Mouse (Mus musculus): Measurements from ENCODE around the gene Arhgef40. TPM values are rescaled to one million over a fixed set of nuclear protein-coding genes. Genes with fewer than 3 reads are reported as not detected.

The Arhgef40 gene
- polyA plus RNA-seq, 1 experiment from 2014 or later, result 116 TPM

DNA sequence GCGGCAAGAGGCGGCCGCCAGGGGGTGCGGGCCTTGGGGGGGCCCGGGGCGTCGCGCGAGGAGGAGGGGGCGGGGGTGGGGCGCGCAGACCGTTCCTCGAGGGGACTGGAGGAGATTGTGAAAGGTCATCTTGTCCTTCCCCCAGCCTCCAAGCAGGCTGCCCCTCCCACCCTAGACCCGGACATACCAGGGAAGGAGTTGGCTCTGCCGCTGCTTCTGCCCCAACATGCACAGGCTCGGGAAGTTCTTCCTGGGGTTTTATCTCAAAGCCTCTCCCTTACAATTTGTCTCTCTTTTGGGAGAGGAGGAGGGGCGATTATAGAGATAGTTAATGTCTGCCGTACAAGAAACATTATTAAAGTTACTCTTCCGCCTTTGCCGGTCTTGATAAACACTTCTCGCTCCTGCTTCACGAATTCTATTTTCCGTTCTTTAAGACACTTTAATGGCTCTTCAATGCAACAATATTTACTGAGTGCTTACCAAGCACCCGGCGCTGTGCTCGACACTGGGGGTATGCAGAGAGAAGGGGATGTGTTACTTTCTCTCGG lies 30.3 kb downstream of the Arhgef40 start:
- H3K4me1 ChIP-seq, result peaks cover 73% of the 10 kb centered on the region
- peak; percentile 27 for ATAC-seq (ENCODE audit: low FRiP score)
- H3K27ac ChIP-seq, result peak overlapping the region; percentile 99
- no peaks in the 10 kb centered on the region for H3K27me3 ChIP-seq
- H3K36me3 ChIP-seq (replicated peaks), result no peaks in the 10 kb centered on the region
- H3K9me3 ChIP-seq, result no peaks in the 10 kb centered on the region
- H3K4me2 ChIP-seq, result peak overlapping the region; percentile 83
- peak overlapping the region; percentile 76 for H3K4me3 ChIP-seq (replicated peaks)
- peak overlapping the region; percentile 98 for H3K9ac ChIP-seq
- WGBS, result 1% methylated on average over 21 of the region's 28 CpGs

- H3K27ac ChIP-seq, result peak within 1 kb of the TSS; percentile 99
- H3K4me1 ChIP-seq, result peaks cover 70% of the 10 kb centered on the region
- H3K36me3 ChIP-seq (replicated peaks), result no peaks in the 10 kb centered on the region
- no peaks in the 10 kb centered on the region for H3K9me3 ChIP-seq
- peak within 1 kb of the TSS; percentile 76 for H3K4me3 ChIP-seq (replicated peaks)
- no peaks in the 10 kb centered on the region for H3K27me3 ChIP-seq
- H3K9ac ChIP-seq, result peak within 1 kb of the TSS; percentile 98
- 35% methylated on average over 6 of the region's 6 CpGs for WGBS
- H3K4me2 ChIP-seq, result peak within 1 kb of the TSS; percentile 83
- ATAC-seq (ENCODE audit: low FRiP score), result no peak
Observed at GRCm38 (mm10) chr14:52015445-52016100, 31.1 kb downstream of the Arhgef40 start, which contains the start of gene Tmem253. Gene Tmem253 (plus strand): TSS chr14:52015658.

DNA sequence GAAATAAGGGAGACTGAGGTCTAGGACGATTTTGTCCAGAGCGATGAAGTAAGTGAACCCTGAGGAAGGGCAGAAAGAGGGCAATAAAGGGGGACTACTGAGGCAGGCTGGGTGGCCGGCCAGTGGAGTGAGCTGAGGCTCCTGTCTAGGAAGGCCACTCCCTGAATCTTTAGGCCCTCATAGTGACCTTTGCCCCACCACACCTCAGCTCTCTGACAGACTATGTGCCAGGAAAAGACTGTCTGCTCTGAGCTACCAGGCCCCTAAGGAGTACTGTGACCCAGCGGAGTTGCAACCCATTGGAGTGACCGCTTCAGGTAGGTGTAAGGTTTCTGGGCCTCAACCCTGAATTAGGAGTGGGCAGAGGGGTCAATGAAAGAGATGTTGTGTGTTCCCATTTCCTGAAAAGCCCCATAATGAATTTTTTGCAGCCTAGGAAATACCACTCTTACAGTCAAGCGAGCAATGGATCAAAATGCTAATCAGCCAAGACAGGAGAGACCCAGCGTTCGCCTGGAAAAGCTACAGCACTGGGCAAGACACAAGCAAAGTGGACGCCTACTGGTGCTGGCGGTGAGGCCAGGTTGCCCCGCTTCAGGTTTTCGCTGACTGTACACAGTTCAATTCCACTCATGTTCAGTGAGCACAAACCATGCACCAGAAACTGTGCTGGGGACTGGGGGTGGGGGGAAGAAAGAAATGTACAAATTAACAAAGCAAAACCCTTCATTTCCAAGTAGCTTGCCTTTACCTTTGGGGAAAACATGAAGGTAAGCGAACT lies 32.3 kb downstream of the Arhgef40 start:
- Histone ChIP-seq H3K36me3 (replicated peaks) (no peaks in the 10 kb centered on the region), H3K4me2 (no peak overlapping the region), H3K9me3 (no peaks in the 10 kb centered on the region), H3K27me3 (no peaks in the 10 kb centered on the region), H3K9ac (0 out of 2 replicates have a peak overlapping the region, but pooled peaks have one; percentile 8), H3K4me1 (peaks cover 69% of the 10 kb centered on the region), H3K27ac (0 out of 2 replicates have a peak overlapping the region, but pooled peaks have one; percentile 2), H3K4me3 (replicated peaks) (no peak overlapping the region)
- 67% methylated on average over 13 of the region's 13 CpGs for WGBS
- ATAC-seq (ENCODE audit: low FRiP score), result no peak

- no peak overlapping the region for H3K9ac ChIP-seq
- H3K4me1 ChIP-seq, result peaks cover 66% of the 10 kb centered on the region
- no peak overlapping the region for H3K4me2 ChIP-seq
- no peaks in the 10 kb centered on the region for H3K36me3 ChIP-seq (replicated peaks)
- no peak for ATAC-seq (ENCODE audit: low FRiP score)
- no peaks in the 10 kb centered on the region for H3K27me3 ChIP-seq
- H3K27ac ChIP-seq, result no peak overlapping the region
- H3K9me3 ChIP-seq, result no peaks in the 10 kb centered on the region
- WGBS, result 82% methylated on average over 4 of the region's 4 CpGs
- H3K4me3 ChIP-seq (replicated peaks), result no peak overlapping the region
Observed at GRCm38 (mm10) chr14:52017662-52018061, 33.1 kb downstream of the Arhgef40 start.

DNA sequence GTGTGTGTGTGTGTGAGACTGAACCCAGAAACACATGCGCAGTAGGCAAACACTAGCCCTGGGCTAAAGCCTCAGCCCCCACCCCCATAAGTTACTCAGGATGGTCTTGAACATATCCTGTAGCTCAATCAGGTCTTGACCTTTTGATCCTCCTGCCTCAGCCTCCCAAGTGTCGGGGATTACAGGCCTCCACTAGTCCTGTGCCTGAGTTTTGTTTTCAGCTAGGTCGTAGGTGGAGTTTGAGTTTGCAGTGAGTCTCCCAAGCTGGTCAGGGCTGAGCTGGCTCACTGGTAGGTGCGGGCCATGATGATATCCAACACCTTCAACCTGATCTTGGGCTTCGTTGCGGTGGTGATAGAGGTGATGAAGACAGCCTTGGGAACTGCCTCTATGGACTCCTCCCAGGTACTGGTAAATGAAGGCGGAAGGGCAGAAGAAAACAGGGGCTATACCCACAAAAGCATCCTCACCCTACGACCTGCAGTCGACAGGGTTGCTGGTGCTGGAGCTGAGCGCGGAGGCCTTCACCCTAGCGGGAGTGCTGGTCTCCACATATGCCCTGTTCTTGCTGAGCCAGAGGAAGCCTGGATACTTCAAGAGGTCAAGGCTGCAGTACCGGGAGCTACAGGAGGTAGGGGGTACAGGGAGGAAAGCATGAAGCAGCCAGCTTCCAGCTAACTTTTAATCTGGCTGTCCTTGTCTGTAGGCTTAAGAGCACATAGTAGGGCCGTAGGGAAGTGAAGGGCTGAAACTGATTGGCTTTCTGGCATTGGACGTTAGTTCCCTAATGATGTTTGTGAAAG lies 33.9 kb downstream of the Arhgef40 start:
- Histone ChIP-seq H3K4me1 (peaks cover 67% of the 10 kb centered on the region), H3K36me3 (replicated peaks) (no peaks in the 10 kb centered on the region), H3K27me3 (no peaks in the 10 kb centered on the region), H3K9ac (peak overlapping the region; percentile 88), H3K4me3 (replicated peaks) (peak overlapping the region; percentile 58), H3K27ac (peak overlapping the region; percentile 99), H3K9me3 (no peaks in the 10 kb centered on the region), H3K4me2 (peak overlapping the region; percentile 72)
- ATAC-seq (ENCODE audit: low FRiP score), result no peak
- WGBS, result 84% methylated on average over 14 of the region's 15 CpGs

- Histone ChIP-seq H3K36me3 (replicated peaks) (no peaks in the 10 kb centered on the region), H3K4me3 (replicated peaks) (peak overlapping the region; percentile 58), H3K27me3 (no peaks in the 10 kb centered on the region), H3K4me2 (peak overlapping the region; percentile 72), H3K4me1 (peaks cover 70% of the 10 kb centered on the region), H3K27ac (peak overlapping the region; percentile 99), H3K9ac (peak overlapping the region; percentile 88), H3K9me3 (no peaks in the 10 kb centered on the region)
- 38% methylated on average over 12 of the region's 12 CpGs for WGBS
- no peak; the same call in 1 of the 2 replicates for ATAC-seq (ENCODE audit: low FRiP score)
Observed at GRCm38 (mm10) chr14:52019051-52019589, 34.6 kb downstream of the Arhgef40 start.

GRCm38 (mm10) chr14:52019590-52020340 lies 35.2 kb downstream of the Arhgef40 start:
- peak overlapping the region; percentile 72 for H3K4me2 ChIP-seq
- H3K4me3 ChIP-seq (replicated peaks), result peak overlapping the region; percentile 58
- ATAC-seq (ENCODE audit: low FRiP score), result peak; percentile 92
- H3K27ac ChIP-seq, result peak overlapping the region; percentile 99
- under 1% methylated on average over 67 of the region's 74 CpGs for whole genome bisulfite sequencing
- H3K27me3 ChIP-seq, result no peaks in the 10 kb centered on the region
- H3K4me1 ChIP-seq, result peaks cover 70% of the 10 kb centered on the region
- peak overlapping the region; percentile 88 for H3K9ac ChIP-seq
- no peaks in the 10 kb centered on the region for H3K36me3 ChIP-seq (replicated peaks)
- H3K9me3 ChIP-seq, result no peaks in the 10 kb centered on the region

GRCm38 (mm10) chr14:52020486-52021137 lies 36.1 kb downstream of the Arhgef40 start, which contains the start of gene Zfp219:
Gene Zfp219 (minus strand): TSS chr14:52020733.
- peaks cover 64% of the 10 kb centered on the region for H3K4me1 ChIP-seq
- peak; percentile 34 for ATAC-seq (ENCODE audit: low FRiP score)
- peak within 1 kb of the TSS; percentile 99 for H3K27ac ChIP-seq
- H3K9me3 ChIP-seq, result no peaks in the 10 kb centered on the region
- peak within 1 kb of the TSS; percentile 72 for H3K4me2 ChIP-seq
- H3K9ac ChIP-seq, result peak within 1 kb of the TSS; percentile 88
- WGBS, result 5% methylated on average over 15 of the region's 15 CpGs
- peak within 1 kb of the TSS; percentile 58 for H3K4me3 ChIP-seq (replicated peaks)
- H3K27me3 ChIP-seq, result no peaks in the 10 kb centered on the region
- no peaks in the 10 kb centered on the region for H3K36me3 ChIP-seq (replicated peaks)

DNA sequence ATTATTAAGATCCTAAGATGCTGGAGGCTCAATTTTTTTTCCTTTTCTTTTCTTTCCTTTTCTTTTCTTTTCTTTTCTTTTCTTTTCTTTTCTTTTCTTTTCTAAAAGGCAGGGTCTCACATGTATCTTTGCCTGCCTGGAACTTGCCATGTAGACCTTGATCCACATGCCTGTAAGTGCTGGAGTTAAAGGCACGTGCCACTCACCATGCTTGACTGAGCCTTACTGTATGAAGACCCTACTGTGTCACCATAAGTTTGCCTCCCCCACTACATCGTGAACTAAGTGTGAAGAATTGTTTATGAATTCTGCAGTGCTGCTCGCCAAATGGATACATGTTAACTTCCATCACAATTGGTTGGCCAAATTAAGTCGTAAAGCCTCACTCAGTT lies 36.6 kb downstream of the Arhgef40 start:
- WGBS, result 67% methylated on average over 4 of the region's 4 CpGs
- peak overlapping the region; percentile 99; the same call in 1 of the 2 replicates for H3K27ac ChIP-seq
- ATAC-seq (ENCODE audit: low FRiP score), result no peak
- no peaks in the 10 kb centered on the region for H3K36me3 ChIP-seq (replicated peaks)
- no peaks in the 10 kb centered on the region for H3K9me3 ChIP-seq
- H3K9ac ChIP-seq, result no peak overlapping the region
- peak overlapping the region; percentile 72 for H3K4me2 ChIP-seq
- H3K4me1 ChIP-seq, result peaks cover 58% of the 10 kb centered on the region
- no peaks in the 10 kb centered on the region for H3K27me3 ChIP-seq
- peak overlapping the region; percentile 58; the same call in 1 of the 2 replicates for H3K4me3 ChIP-seq (replicated peaks)

- no peak for ATAC-seq (ENCODE audit: low FRiP score)
- Histone ChIP-seq H3K9me3 (no peaks in the 10 kb centered on the region), H3K9ac (no peak overlapping the region), H3K27ac (0 out of 2 replicates have a peak overlapping the region, but pooled peaks have one; percentile 99), H3K4me1 (peaks cover 53% of the 10 kb centered on the region), H3K4me3 (replicated peaks) (no peak overlapping the region), H3K27me3 (no peaks in the 10 kb centered on the region), H3K36me3 (replicated peaks) (no peaks in the 10 kb centered on the region), H3K4me2 (no peak overlapping the region)
- 93% methylated on average over 8 of the region's 8 CpGs for WGBS
Observed at GRCm38 (mm10) chr14:52021568-52022212, 37.2 kb downstream of the Arhgef40 start.

Data from forebrain, embryonic 12.5 days (tissue).